In the genomic region with DNA sequence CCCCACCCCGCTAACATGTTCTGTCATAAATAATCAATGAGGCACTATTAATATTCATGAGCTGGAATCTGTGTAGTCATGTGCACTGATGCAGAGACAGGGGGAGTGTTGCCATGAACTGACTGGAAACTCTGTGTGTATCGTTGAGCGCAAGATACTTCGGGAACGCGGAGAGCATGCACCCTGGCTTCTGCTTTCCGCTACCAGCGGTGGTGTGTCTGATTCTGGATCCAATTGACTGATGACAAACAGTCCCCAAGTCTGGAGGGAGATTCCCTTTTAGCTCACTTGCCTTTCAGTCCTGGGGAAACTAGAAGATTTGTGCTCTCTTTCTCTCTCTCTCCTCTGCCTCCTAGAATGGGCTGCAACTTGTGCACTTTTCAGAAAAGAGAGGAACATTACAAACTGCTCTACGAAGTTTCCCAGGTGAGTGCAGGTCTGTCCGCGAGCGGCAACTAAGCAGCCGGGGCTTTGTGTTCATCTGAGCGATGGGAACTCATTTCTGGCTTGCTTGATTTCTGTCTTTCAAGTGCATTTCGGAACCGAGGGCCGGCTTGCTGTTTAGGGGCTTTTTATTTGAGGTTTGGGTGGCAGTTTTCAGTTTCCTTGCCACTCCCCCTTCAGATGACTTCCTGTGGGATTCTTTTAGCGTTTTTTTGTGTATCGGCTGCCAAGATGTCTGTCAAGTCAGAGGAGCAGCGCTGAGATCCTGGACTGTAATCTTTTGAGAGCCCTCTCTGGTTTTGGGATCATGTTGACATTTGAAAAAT, we compare ENCODE assay signal across 8 mouse cellular contexts.
DNase-seq lines count a peak whose midpoint lies in the region; ATAC-seq and TF ChIP-seq lines count a peak whose summit lies in the region.

No protein-coding gene starts in this region.

- no peak for TF ChIP-seq CTCF in liver, embryonic 14.5 days (IDR thresholded peaks at IDR 0.05; ENCODE audit: low read depth)

- no peak overlapping the region for H3K27ac ChIP-seq in lung, embryonic 16.5 days (ENCODE audit: low read length)
- H3K27ac ChIP-seq in embryonic facial prominence, embryonic 15.5 days (replicated peaks) = no peak overlapping the region
- peak overlapping the region; percentile 84 for H3K27ac ChIP-seq in hindbrain, embryonic 15.5 days (replicated peaks)
- no peak overlapping the region for H3K27ac ChIP-seq in liver, embryonic 14.5 days

- H3K4me2 ChIP-seq in lung, embryonic 16.5 days (ENCODE audit: low read depth, low read length) = peak overlapping the region; percentile 78
- H3K4me2 ChIP-seq in embryonic facial prominence, embryonic 15.5 days (replicated peaks) = peak overlapping the region; percentile 62
- peak overlapping the region; percentile 68 for H3K4me2 ChIP-seq in hindbrain, embryonic 15.5 days
- peak overlapping the region; percentile 1 for H3K4me2 ChIP-seq in liver, embryonic 14.5 days (ENCODE audit: low read depth)

- no peak for DNase-seq in lung, postnatal 36 days
- DNase-seq in liver, embryonic 14.5 days (ENCODE audit: low read depth in 3 of 3, low spot score in 3 of 3) = no peak
- DNase-seq in testis, postnatal 10 days (ENCODE audit: low spot score) = no peak
- DNase-seq in cerebellum, adult 9-10 months = no peak
- no peak for DNase-seq in thymus, postnatal 36 days

- TF ChIP-seq EP300 in liver, embryonic 14.5 days (IDR thresholded peaks at IDR 0.05; ENCODE audit: low read depth) = no peak

- peak overlapping the region; percentile 48 for H3K4me3 ChIP-seq in lung, embryonic 16.5 days (ENCODE audit: low read length)
- H3K4me3 ChIP-seq in embryonic facial prominence, embryonic 15.5 days (replicated peaks) = peak overlapping the region; percentile 37
- H3K4me3 ChIP-seq in hindbrain, embryonic 15.5 days = peak overlapping the region; percentile 50
- H3K4me3 ChIP-seq in liver, embryonic 14.5 days (ENCODE audit: insufficient read depth in 1 of 2, low read depth in 2 of 2, low read length in 2 of 2) = no peak overlapping the region

- 1% methylated on average over 20 of the region's 20 CpGs for WGBS in lung, embryonic 16.5 days
- WGBS in embryonic facial prominence, embryonic 15.5 days = 1% methylated on average over 20 of the region's 20 CpGs
- WGBS in hindbrain, embryonic 15.5 days = under 1% methylated on average over 20 of the region's 20 CpGs
- 3% methylated on average over 20 of the region's 20 CpGs for WGBS in liver, embryonic 14.5 days (ENCODE audit: insufficient replicate concordance)

- 0 out of 2 replicates have a peak, but pooled peaks have one; percentile 56 for ATAC-seq in lung, embryonic 16.5 days (ENCODE audit: low read depth)
- ATAC-seq in embryonic facial prominence, embryonic 15.5 days (ENCODE audit: insufficient number of reproducible peaks, low FRiP score, low TSS enrichment, low read depth) = no peak; the same call in 1 of the 2 replicates
- ATAC-seq in hindbrain, embryonic 15.5 days (ENCODE audit: low FRiP score, low read depth) = peak; percentile 77
- ATAC-seq in liver, embryonic 14.5 days (ENCODE audit: insufficient read depth) = no peak

- no peaks in the 10 kb centered on the region for H3K36me3 ChIP-seq in lung, embryonic 16.5 days (ENCODE audit: control insufficient read depth, insufficient read depth, low read length)
- H3K36me3 ChIP-seq in embryonic facial prominence, embryonic 15.5 days = no peaks in the 10 kb centered on the region
- no peaks in the 10 kb centered on the region for H3K36me3 ChIP-seq in hindbrain, embryonic 15.5 days
- H3K36me3 ChIP-seq in liver, embryonic 14.5 days (replicated peaks; ENCODE audit: control insufficient read depth, insufficient read depth, low read depth) = no peaks in the 10 kb centered on the region

- H3K4me1 ChIP-seq in lung, embryonic 16.5 days (replicated peaks; ENCODE audit: control insufficient read depth, insufficient read depth, low read length) = peaks cover 11% of the 10 kb centered on the region
- peaks cover 18% of the 10 kb centered on the region for H3K4me1 ChIP-seq in embryonic facial prominence, embryonic 15.5 days
- peaks cover 27% of the 10 kb centered on the region for H3K4me1 ChIP-seq in hindbrain, embryonic 15.5 days (replicated peaks)
- H3K4me1 ChIP-seq in liver, embryonic 14.5 days (replicated peaks; ENCODE audit: control insufficient read depth in 2 of 2, insufficient read depth in 2 of 2, low read length in 1 of 2) = no peaks in the 10 kb centered on the region

- H3K27me3 ChIP-seq in lung, embryonic 16.5 days (ENCODE audit: control insufficient read depth, insufficient read depth, low read depth, low read length) = no peaks in the 10 kb centered on the region; the same call in 1 of the 2 replicates
- peaks cover 4% of the 10 kb centered on the region; the same call in 1 of the 2 replicates for H3K27me3 ChIP-seq in embryonic facial prominence, embryonic 15.5 days
- H3K27me3 ChIP-seq in hindbrain, embryonic 15.5 days = no peaks in the 10 kb centered on the region; the same call in 1 of the 2 replicates
- H3K27me3 ChIP-seq in liver, embryonic 14.5 days (ENCODE audit: control insufficient read depth, insufficient read depth, low read length) = no peaks in the 10 kb centered on the region

- H3K9me3 ChIP-seq in lung, embryonic 16.5 days (ENCODE audit: control insufficient read depth, low read length) = no peaks in the 10 kb centered on the region
- H3K9me3 ChIP-seq in embryonic facial prominence, embryonic 15.5 days (replicated peaks) = no peaks in the 10 kb centered on the region
- no peaks in the 10 kb centered on the region for H3K9me3 ChIP-seq in hindbrain, embryonic 15.5 days
- H3K9me3 ChIP-seq in liver, embryonic 14.5 days (ENCODE audit: control insufficient read depth, low read length) = no peaks in the 10 kb centered on the region

- peak overlapping the region; percentile 31 for H3K9ac ChIP-seq in lung, embryonic 16.5 days (ENCODE audit: low read length)
- no peak overlapping the region for H3K9ac ChIP-seq in embryonic facial prominence, embryonic 15.5 days
- peak overlapping the region; percentile 50 for H3K9ac ChIP-seq in hindbrain, embryonic 15.5 days
- H3K9ac ChIP-seq in liver, embryonic 14.5 days (replicated peaks) = no peak overlapping the region

Comparison
In these comparisons a context has a peak if more than half of its experiments do, and no peak if none do; other contexts are left out.
1. ATAC-seq: peak in lung, embryonic 16.5 days (single experiment) and hindbrain, embryonic 15.5 days (single experiment); none in embryonic facial prominence, embryonic 15.5 days (single experiment) and liver, embryonic 14.5 days (single experiment).
2. H3K4me2 ChIP-seq: peak in every context shown above with its lines; median percentile 78 in lung, embryonic 16.5 days; 68 in hindbrain, embryonic 15.5 days; 62 in embryonic facial prominence, embryonic 15.5 days; 1 in liver, embryonic 14.5 days.
3. H3K4me3 ChIP-seq: peak in lung, embryonic 16.5 days (single experiment), embryonic facial prominence, embryonic 15.5 days (single experiment) and hindbrain, embryonic 15.5 days (single experiment); none in liver, embryonic 14.5 days (0 of 2).
4. H3K9ac ChIP-seq: peak in lung, embryonic 16.5 days (single experiment) and hindbrain, embryonic 15.5 days (single experiment); none in embryonic facial prominence, embryonic 15.5 days (single experiment) and liver, embryonic 14.5 days (single experiment).